Mouse (Mus musculus): ENCODE results near the gene Rhobtb1. TPM values are rescaled to one million over a fixed set of nuclear protein-coding genes. Genes with fewer than 3 reads are reported as not detected.

Rhobtb1 gene
- polyA plus RNA-seq (2012; rRNA removed; ENCODE audit: low replicate concordance) = 10.5 and 25.4 TPM in 2 replicates

GRCm38 (mm10) chr10:69151045-69151444, at the start of gene Rhobtb1:
Rhobtb1 (plus strand) TSS chr10:69151434.

GRCm38 (mm10) chr10:69212542-69213440, 61.6 kb downstream of the Rhobtb1 start, which contains the start of gene A930033H14Rik:
A930033H14Rik (minus strand) TSS chr10:69213098.

Other genes with a start within 250 kb of the Rhobtb1 start
- 1.7 and 2.3 TPM in 2 replicates for gene A930033H14Rik, start 61.7 kb downstream of the Rhobtb1 start, polyA plus RNA-seq (2012; rRNA removed; ENCODE audit: low replicate concordance)
- 6.6 and 35.8 TPM in 2 replicates for gene Cdk1, start 201.5 kb downstream of the Rhobtb1 start, polyA plus RNA-seq (2012; rRNA removed; ENCODE audit: low replicate concordance)
- gene Ank3, start 247.3 kb downstream of the Rhobtb1 start, polyA plus RNA-seq (2012; rRNA removed; ENCODE audit: low replicate concordance) = 0.76 and 14.7 TPM in 2 replicates

All from subcutaneous adipose tissue, adult 2 months (tissue).